Mouse (Mus musculus) heart, adult 11 months (tissue): ENCODE data around the gene Gm16381.
"Not testable (repeated sequence)": the region's sequence is repeated elsewhere in the genome, so short reads cannot be mapped to it uniquely, and the experiment has no call there.

Experiments used
- DNase-seq: peaks from one replicate; pipeline ENCODE4 v3.0.0; 2022

Gm16381 gene

DNA sequence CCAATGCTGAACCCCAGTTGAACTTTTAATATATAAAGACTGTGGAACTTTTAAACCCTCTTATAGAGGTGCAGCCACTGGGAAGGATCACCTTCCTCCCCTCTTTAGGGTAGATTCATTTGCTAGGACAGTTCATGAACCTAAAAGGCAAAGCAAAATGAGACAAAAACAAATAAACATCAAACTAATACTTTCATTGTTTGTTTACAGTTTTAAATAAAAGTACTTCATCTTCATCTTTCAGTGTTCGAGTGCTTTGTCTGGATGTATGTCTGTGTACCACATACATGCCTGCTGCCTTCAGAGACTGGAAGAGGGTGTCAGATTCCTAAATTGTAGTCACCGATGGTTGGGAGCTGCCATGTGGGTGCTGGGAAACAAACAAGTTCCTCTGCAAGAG lies at the start of gene Gm16381:
Gene Gm16381 (minus strand): TSS at position 101 of the 400 bp plus-strand sequence.
- DNase-seq, result not testable (repeated sequence)

DNA sequence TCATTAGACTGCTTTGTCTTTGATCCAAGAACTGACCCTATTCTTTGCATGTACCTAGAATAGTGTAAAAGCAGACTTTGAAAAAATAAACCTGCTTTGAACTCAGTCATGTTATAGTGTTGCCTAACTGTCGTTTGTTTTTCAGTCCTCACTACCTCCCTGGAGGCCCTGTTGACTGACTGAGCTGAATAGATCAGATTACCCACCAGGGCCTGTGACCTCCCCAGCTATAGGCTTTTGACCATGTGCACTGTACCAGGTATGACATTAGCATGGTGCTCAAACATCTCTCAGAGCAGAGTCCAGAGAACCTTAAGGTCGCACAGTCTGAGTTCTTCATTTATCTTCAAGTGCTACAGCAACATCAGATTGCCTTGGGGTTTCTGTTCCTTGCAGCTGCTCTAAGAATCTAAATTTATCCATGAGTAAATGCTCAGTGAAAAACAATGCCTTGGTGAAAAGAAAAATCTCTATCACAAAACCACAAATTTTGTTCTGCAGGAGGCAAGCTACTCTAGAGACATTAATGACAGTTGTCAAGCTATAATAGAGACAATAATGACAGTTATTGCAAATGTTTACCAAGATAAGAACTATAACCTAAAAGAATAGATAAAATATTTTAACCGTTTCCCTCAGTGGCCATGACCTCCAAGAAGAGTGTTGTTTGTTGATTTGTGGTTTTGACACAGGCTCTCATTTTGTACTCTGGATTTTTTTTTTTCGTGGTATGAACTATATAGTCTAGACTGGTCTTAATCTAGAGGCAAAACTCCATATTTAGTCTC lies 8.7 kb upstream of the Gm16381 start:
- not testable (repeated sequence) for DNase-seq

DNA sequence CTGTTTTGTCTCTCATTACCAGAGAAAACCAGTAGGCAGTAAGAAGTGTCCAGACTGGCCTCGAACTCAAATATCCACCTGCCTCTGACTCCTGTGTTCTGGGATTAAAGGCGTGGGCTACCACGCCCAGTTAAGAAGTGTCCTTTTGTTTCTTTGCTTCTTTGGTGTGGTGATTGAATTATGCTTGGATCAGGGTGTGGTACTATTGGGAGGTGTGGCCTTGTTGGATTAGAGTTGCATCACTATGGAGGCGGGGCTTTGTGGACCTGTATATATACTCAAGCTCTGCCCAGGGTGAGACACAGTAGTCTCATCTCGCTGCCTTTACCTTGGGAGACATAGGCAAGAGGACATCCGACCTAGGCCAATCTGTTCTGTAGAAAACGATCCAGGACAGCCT lies 25.9 kb downstream of the Gm16381 start, which contains the start of gene Gm4027:
Gene Gm4027 (plus strand): TSS at position 301 of the 400 bp plus-strand sequence.
- DNase-seq, result not testable (repeated sequence)

DNA sequence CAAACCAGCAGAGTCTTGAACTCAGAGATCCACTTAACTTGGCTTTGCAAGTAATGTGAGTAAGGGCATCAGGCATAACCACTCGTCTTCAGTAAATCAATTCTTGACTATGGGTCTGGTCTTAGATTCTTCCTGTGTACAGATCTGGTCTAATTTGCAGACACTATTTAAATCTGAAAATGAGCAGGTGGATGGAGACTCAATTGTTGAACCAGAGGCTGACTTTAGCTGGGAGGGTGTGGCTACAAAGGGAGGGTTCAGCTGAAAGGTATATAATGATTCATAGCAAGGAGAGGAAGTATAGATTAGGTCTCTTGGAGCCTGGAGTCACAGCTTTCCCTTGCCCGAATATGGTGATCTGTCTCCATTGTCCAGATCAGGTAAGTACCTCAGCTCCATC lies 42.0 kb downstream of the Gm16381 start, which contains the start of gene Oog1:
Gene Oog1 (plus strand): TSS at position 301 of the 400 bp plus-strand sequence.
- not testable (repeated sequence) for DNase-seq

DNA sequence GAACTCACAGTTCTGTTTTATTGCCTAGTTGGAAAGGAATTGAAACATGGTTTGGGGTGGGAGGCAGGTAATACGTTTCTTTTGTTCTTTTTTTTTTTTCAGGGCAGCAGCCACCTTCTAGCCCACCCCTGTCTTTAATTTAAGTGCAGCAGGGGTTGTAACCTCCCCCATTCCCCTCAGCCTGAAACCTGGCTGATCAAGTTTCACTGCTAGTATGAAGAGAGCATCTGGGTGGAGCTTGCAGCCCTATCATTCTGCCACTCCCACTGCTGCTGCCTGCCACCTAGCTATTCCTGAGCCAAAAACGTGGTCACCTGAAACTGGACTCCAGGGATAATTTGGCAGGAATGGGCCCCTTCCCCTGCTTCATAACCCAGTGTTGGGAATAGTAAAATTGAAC lies 43.0 kb downstream of the Gm16381 start:
- peak; percentile 13 for DNase-seq
